Comparison of ENCODE assay signal across 26 mouse cellular contexts in genomic region chr8:3346691-3347413, GRCm38 (mm10). TPM values are rescaled to one million over a fixed set of nuclear protein-coding genes. Genes with fewer than 3 reads are reported as not detected.
DNase-seq lines count a peak whose midpoint lies in the region; ATAC-seq and TF ChIP-seq lines count a peak whose summit lies in the region.
"Had no signal": no experiment of that assay in that cellular context is flagged by ENCODE, and none has a peak within 500 bp of the region (broad histone marks: within the 10 kb centered on the region; RNA-seq: fewer than 3 reads in every experiment).

No protein-coding gene starts in this region.

- H3K9ac ChIP-seq in MEL (ENCODE audit: control insufficient read depth, low read depth, low read length, poor library complexity, severe bottlenecking) = no peak overlapping the region
- no peak overlapping the region for H3K9ac ChIP-seq in forebrain, embryonic 13.5 days
- H3K9ac ChIP-seq: forebrain, postnatal 0 days; hindbrain, embryonic 13.5 days; intestine, embryonic 15.5 days had no signal

- TF ChIP-seq CTCF in MEL (IDR thresholded peaks at IDR 0.05 in 2 of 3, conservative IDR thresholded peaks at IDR 0.05 in 1 of 3; ENCODE audit: control insufficient read depth in 1 of 3, insufficient read depth in 1 of 3, low read depth in 2 of 3, low read length in 3 of 3, poor library complexity in 1 of 3, severe bottlenecking in 1 of 3) = no peak

- no peak for TF ChIP-seq RAD21 in MEL (IDR thresholded peaks at IDR 0.05; ENCODE audit: low read depth, low read length)

- 91% methylated on average over 5 of the region's 5 CpGs for WGBS in forebrain, embryonic 13.5 days

- no peaks in the 10 kb centered on the region for H3K79me2 ChIP-seq in MEL (ENCODE audit: control insufficient read depth, insufficient read depth, low read length, poor library complexity)

- DNase-seq in MEL (ENCODE audit: low read depth, low spot score) = peak; percentile 79
- peak; percentile 89 for DNase-seq in MN1 (ENCODE audit: low spot score)
- DNase-seq in adrenal gland, postnatal 10 days = no peak
- DNase-seq in ovary, postnatal 10 days (ENCODE audit: low spot score) = no peak
- DNase-seq: adrenal gland, postnatal 14 days; cerebellum, adult 11 months; cerebellum, adult 2 months; cerebellum, postnatal 10 days; cerebellum, postnatal 36 days; forebrain, postnatal 0 days; gastrocnemius, adult 2 months; gastrocnemius, postnatal 25 days; heart, postnatal 36 days; kidney, adult 18-20 months had no signal

- H3K4me3 ChIP-seq in MEL (ENCODE audit: control insufficient read depth in 1 of 2, insufficient read depth in 1 of 2, low read depth in 2 of 2, low read length in 2 of 2) = peak overlapping the region in 1 of 2 experiments; percentile 26; a peak in 1 of 4 replicates
- no peak overlapping the region for H3K4me3 ChIP-seq in forebrain, embryonic 13.5 days
- H3K4me3 ChIP-seq: forebrain, embryonic 10.5 days; gastrocnemius, adult 2 months; hindbrain, embryonic 10.5 days; hindbrain, embryonic 13.5 days; intestine, embryonic 15.5 days had no signal

- H3K36me3 ChIP-seq in MEL (ENCODE audit: control insufficient read depth in 1 of 2, insufficient read depth in 2 of 2, low read length in 2 of 2) = peaks cover 0 to 6% of the 10 kb centered on the region in 2 experiments; a peak in 2 of 4 replicates
- no peaks in the 10 kb centered on the region for H3K36me3 ChIP-seq in forebrain, embryonic 13.5 days (ENCODE audit: poor library complexity, severe bottlenecking)
- H3K36me3 ChIP-seq: forebrain, embryonic 10.5 days; hindbrain, embryonic 10.5 days; hindbrain, embryonic 13.5 days; intestine, embryonic 15.5 days had no signal

- peaks cover 3 to 9% of the 10 kb centered on the region in 2 experiments for H3K4me1 ChIP-seq in MEL (ENCODE audit: control insufficient read depth in 1 of 2, insufficient read depth in 2 of 2, low read length in 2 of 2)
- no peaks in the 10 kb centered on the region for H3K4me1 ChIP-seq in forebrain, embryonic 13.5 days
- H3K4me1 ChIP-seq: forebrain, embryonic 10.5 days; hindbrain, embryonic 10.5 days had no signal

- no peak for TF ChIP-seq EP300 in MEL (IDR thresholded peaks at IDR 0.05; ENCODE audit: low read depth in 1 of 2, low read length in 2 of 2)

- no peak overlapping the region for H3K27ac ChIP-seq in MEL (ENCODE audit: control insufficient read depth, low read depth, low read length)
- H3K27ac ChIP-seq in forebrain, embryonic 13.5 days = no peak overlapping the region
- H3K27ac ChIP-seq: forebrain, embryonic 10.5 days; gastrocnemius, adult 2 months; hindbrain, embryonic 10.5 days; hindbrain, embryonic 13.5 days; intestine, embryonic 15.5 days had no signal

- no peaks in the 10 kb centered on the region for H3K9me3 ChIP-seq in MEL (replicated peaks; ENCODE audit: insufficient read depth, low read length)
- no peaks in the 10 kb centered on the region for H3K9me3 ChIP-seq in forebrain, embryonic 13.5 days (replicated peaks)
- H3K9me3 ChIP-seq: hindbrain, embryonic 10.5 days; intestine, embryonic 15.5 days had no signal

- no peak overlapping the region for H3K4me2 ChIP-seq in forebrain, embryonic 13.5 days
- H3K4me2 ChIP-seq: heart, embryonic 11.5 days; hindbrain, embryonic 13.5 days; intestine, embryonic 15.5 days had no signal

- ATAC-seq in granulocyte monocyte progenitor cell, adult 5-6 weeks (replicated peaks; ENCODE audit: poor library complexity, severe bottlenecking) = peak; percentile 63; the same call in 1 of the 2 replicates
- no peak for ATAC-seq in forebrain, embryonic 13.5 days
- ATAC-seq: forebrain, embryonic 14.5 days; forebrain, postnatal 0 days; hindbrain, embryonic 16.5 days had no signal

- H3K27me3 ChIP-seq in MEL (ENCODE audit: control insufficient read depth in 1 of 2, insufficient read depth in 2 of 2, low read length in 2 of 2) = no peaks in the 10 kb centered on the region
- H3K27me3 ChIP-seq in forebrain, embryonic 13.5 days = no peaks in the 10 kb centered on the region
- H3K27me3 ChIP-seq: hindbrain, embryonic 13.5 days; intestine, embryonic 15.5 days had no signal

- 0 out of 4 replicates have a peak, but pooled peaks of 1 of the 2 experiments have one; percentile 36 for TF ChIP-seq POLR2A in MEL (IDR thresholded peaks at IDR 0.05; ENCODE audit: control insufficient read depth in 1 of 2, insufficient read depth in 1 of 2, low read depth in 1 of 2, low read length in 2 of 2, poor library complexity in 1 of 2)

TF ChIP-seq in MEL, 35 proteins besides CTCF, POLR2A, EP300 and RAD21:
- no peak for TF ChIP-seq TCF12 (IDR thresholded peaks at IDR 0.05; ENCODE audit: low read depth, low read length)
- TF ChIP-seq SMC3 (IDR thresholded peaks at IDR 0.05; ENCODE audit: low read depth, low read length) = no peak
- TF ChIP-seq POLR2AphosphoS2 (IDR thresholded peaks at IDR 0.05; ENCODE audit: low read length) = no peak
- no peak for TF ChIP-seq MAFK (IDR thresholded peaks at IDR 0.05; ENCODE audit: borderline replicate concordance, low read depth, low read length)
- no peak for TF ChIP-seq KAT2A (conservative IDR thresholded peaks at IDR 0.05; ENCODE audit: low read depth, low read length)
- no peak for TF ChIP-seq NRF1 (IDR thresholded peaks at IDR 0.05; ENCODE audit: insufficient read depth, low read depth, low read length, poor library complexity, severe bottlenecking)

RNA-seq across cellular contexts. Expression of gene A430078G23Rik, which starts 6.4 kb away (rescaled TPM):
- 2.0 and 2.8 TPM in 2 replicates for total RNA-seq in MEL (2012; rRNA removed)
- polyA plus RNA-seq in MEL (2012; ENCODE audit: insufficient read depth in 1 of 2, insufficient read length in 2 of 2, low read depth in 1 of 2, low replicate concordance in 2 of 2, missing spikeins in 1 of 2) = 1 to 10 TPM in 1 of 2 experiments, not detected in 1; 3.8 TPM
- total RNA-seq in granulocyte monocyte progenitor cell, adult 5-6 weeks (2014; fragmentation: Nextera tagmentation) = 18.7 and 25.6 TPM in 2 replicates
- 10.5 and 14.7 TPM in 2 replicates for total RNA-seq in granulocyte monocyte progenitor cell, adult 5-6 weeks (2017)
- 1 to 10 TPM; 2.3 to 3.7 TPM for total RNA-seq in adrenal gland, postnatal 10 days (2021)
- 0.23 TPM in 1 of 2 replicates, not detected in the other for polyA plus RNA-seq in forebrain, embryonic 13.5 days (2015; fragmentation: Nextera tagmentation; extraction: Ambion mirVana)
- total RNA-seq: forebrain, postnatal 0 days; gastrocnemius, adult 2 months had no signal
- polyA plus RNA-seq: cerebellum, adult 2 months; embryonic facial prominence, embryonic 11.5 days; forebrain, embryonic 10.5 days; forebrain, postnatal 0 days; heart, embryonic 14.5 days; heart, postnatal 0 days; hindbrain, embryonic 10.5 days; hindbrain, embryonic 13.5 days; hindbrain, embryonic 16.5 days had no signal

RNA-seq across cellular contexts. Expression of gene Arhgef18, which starts 46.0 kb away (rescaled TPM):
- 2.4 and 3.0 TPM in 2 replicates for total RNA-seq in MEL (2012; rRNA removed)
- 1 to 10 TPM in 1 of 2 experiments, not detected in 1; 6.6 TPM for polyA plus RNA-seq in MEL (2012; ENCODE audit: insufficient read depth in 1 of 2, insufficient read length in 2 of 2, low read depth in 1 of 2, low replicate concordance in 2 of 2, missing spikeins in 1 of 2)
- 29.1 and 36.5 TPM in 2 replicates for total RNA-seq in granulocyte monocyte progenitor cell, adult 5-6 weeks (2014; fragmentation: Nextera tagmentation)
- total RNA-seq in granulocyte monocyte progenitor cell, adult 5-6 weeks (2017) = 24.7 and 25.2 TPM in 2 replicates
- 10 to 100 TPM; 27.4 to 36.5 TPM for total RNA-seq in adrenal gland, postnatal 10 days (2021)
- 11.1 and 11.7 TPM in 2 replicates for polyA plus RNA-seq in forebrain, embryonic 13.5 days (2015; fragmentation: Nextera tagmentation; extraction: Ambion mirVana)

Comparison
In these comparisons a context has a peak if more than half of its experiments do, and no peak if none do; other contexts are left out.
1. DNase-seq: peak in MEL (single experiment) and MN1 (single experiment); none in adrenal gland, postnatal 10 days (single experiment) and ovary, postnatal 10 days (single experiment).